Mouse (Mus musculus): ENCODE results near the gene A4gnt. TPM values are rescaled to one million over a fixed set of nuclear protein-coding genes. Genes with fewer than 3 reads are reported as not detected.

Gene A4gnt
- polyA plus RNA-seq, 1 experiment from 2014 or later: not detected

DNA sequence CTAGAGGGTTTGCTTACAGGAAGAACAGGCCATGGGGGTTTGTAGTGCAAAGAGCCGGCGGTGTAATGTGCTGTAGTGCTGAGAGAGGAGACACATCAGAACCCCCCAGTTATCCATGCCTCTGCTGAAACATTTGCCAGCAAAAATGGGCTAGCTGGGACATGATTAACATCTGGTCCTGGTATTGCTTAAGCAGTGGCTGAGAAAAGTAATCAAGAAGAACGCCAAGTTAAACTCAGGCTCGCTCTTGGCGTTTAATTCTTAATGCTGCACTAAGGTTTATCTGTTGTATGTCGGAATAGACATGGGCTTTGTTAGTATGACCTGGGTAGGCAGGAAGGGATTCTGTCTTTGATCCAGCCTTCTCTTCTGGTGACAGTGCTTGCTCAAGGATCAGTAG is 33.8 kb downstream of the A4gnt start:
- H3K9ac ChIP-seq (ENCODE audit: low read length): no peak overlapping the region
- H3K36me3 ChIP-seq (ENCODE audit: control insufficient read depth, insufficient read depth, low read length): peaks cover 33% of the 10 kb centered on the region
- no peak overlapping the region for H3K27ac ChIP-seq (ENCODE audit: low read length)
- 79% methylated on average over 6 of the region's 6 CpGs for WGBS
- H3K4me1 ChIP-seq (replicated peaks; ENCODE audit: control insufficient read depth, insufficient read depth, low read length): no peaks in the 10 kb centered on the region
- ATAC-seq (ENCODE audit: low read depth): peak; percentile 20; the same call in 1 of the 2 replicates
- H3K27me3 ChIP-seq (ENCODE audit: control insufficient read depth, insufficient read depth, low read depth, low read length): no peaks in the 10 kb centered on the region
- no peaks in the 10 kb centered on the region for H3K9me3 ChIP-seq (ENCODE audit: control insufficient read depth, low read length)
- H3K4me2 ChIP-seq (ENCODE audit: low read depth, low read length): no peak overlapping the region
- H3K4me3 ChIP-seq (ENCODE audit: low read length): no peak overlapping the region

DNA sequence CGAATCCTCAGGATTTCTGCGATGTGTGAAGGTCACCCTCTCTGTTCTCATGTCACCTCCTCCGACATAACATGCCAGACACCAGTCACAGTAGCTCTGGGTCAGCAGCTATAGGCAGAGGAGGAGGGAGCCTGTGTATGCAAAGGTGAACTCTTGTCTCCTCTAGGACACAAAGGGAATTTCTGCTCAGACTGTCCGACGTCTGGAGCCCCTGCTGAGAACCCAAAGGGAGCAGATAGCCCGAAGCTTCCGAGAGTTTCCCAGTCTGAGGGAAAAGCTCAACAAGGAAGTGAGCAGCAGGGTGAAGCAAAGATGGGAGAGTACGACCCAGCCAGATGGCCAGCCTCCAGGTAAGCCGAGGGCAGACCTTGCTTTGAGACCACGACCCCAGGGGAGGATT is 48.5 kb downstream of the A4gnt start:
- 74% methylated on average over 10 of the region's 10 CpGs for WGBS
- no peak for ATAC-seq (ENCODE audit: low read depth)

DNA sequence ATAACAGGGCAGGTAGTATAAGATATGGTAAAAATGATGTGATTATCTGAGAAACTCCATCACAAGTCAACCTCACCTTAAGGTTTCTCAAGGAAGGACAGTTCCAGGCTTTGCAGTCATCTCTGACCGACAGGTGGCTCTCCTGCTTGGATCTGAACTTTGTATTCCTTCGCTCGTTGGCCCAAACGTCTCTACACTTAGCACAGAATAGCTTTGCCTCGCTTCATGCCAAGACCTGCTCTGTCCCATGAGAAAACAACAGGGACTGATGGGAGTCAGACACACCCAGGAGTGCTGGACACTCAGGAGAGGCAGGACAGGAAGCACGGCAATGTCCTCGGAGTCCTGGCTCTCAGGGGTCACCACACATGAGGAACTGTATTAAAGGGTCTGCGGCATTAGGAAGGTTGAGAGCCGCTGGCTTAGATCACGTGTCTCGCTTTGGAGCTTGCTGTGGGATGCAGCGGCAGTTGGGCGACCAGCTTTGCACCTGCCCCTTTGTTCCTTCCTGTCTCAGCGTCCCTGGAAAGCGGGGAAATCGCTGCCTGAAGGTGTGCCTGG is 49.4 kb downstream of the A4gnt start:
- H3K9me3 ChIP-seq (ENCODE audit: control insufficient read depth, low read length): no peaks in the 10 kb centered on the region
- H3K27me3 ChIP-seq (ENCODE audit: control insufficient read depth, insufficient read depth, low read depth, low read length): no peaks in the 10 kb centered on the region
- H3K36me3 ChIP-seq (ENCODE audit: control insufficient read depth, insufficient read depth, low read length): peaks cover 27% of the 10 kb centered on the region
- H3K4me1 ChIP-seq (replicated peaks; ENCODE audit: control insufficient read depth, insufficient read depth, low read length): no peaks in the 10 kb centered on the region
- no peak overlapping the region for H3K9ac ChIP-seq (ENCODE audit: low read length)
- no peak overlapping the region for H3K4me3 ChIP-seq (ENCODE audit: low read length)
- no peak overlapping the region for H3K27ac ChIP-seq (ENCODE audit: low read length)
- WGBS: 64% methylated on average over 16 of the region's 16 CpGs
- 0 out of 2 replicates have a peak, but pooled peaks have one; percentile 13 for ATAC-seq (ENCODE audit: low read depth)
- no peak overlapping the region for H3K4me2 ChIP-seq (ENCODE audit: low read depth, low read length)

More for the DNA sequence above, 48.5 kb downstream of the A4gnt start:
- Histone ChIP-seq H3K9ac (ENCODE audit: low read length) (no peak overlapping the region), H3K4me1 (replicated peaks; ENCODE audit: control insufficient read depth, insufficient read depth, low read length) (no peaks in the 10 kb centered on the region), H3K9me3 (ENCODE audit: control insufficient read depth, low read length) (no peaks in the 10 kb centered on the region), H3K27ac (ENCODE audit: low read length) (no peak overlapping the region), H3K36me3 (ENCODE audit: control insufficient read depth, insufficient read depth, low read length) (peaks cover 23% of the 10 kb centered on the region), H3K27me3 (ENCODE audit: control insufficient read depth, insufficient read depth, low read depth, low read length) (no peaks in the 10 kb centered on the region), H3K4me3 (ENCODE audit: low read length) (no peak overlapping the region), H3K4me2 (ENCODE audit: low read depth, low read length) (no peak overlapping the region)

DNA sequence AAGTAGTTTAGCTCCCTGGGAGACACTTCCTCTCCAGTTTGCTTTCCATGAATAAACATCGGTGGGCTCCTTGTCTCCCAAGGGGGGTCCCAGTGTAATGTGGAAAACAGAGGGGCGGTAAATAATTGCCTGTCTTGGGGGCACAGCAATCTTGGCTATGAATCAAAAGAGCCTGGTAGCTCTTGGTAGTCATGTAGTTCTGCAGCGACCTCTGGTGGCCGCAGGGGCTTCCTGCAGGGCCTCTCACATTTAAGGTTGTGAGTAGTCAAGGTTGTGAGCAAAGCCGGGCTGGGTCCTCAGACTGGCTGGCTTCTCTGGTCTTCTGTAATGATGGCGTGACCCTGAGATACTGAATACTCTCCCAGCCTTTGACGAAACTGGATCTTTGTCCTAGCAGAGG is 50.1 kb downstream of the A4gnt start:
- Histone ChIP-seq H3K4me1 (replicated peaks; ENCODE audit: control insufficient read depth, insufficient read depth, low read length) (no peaks in the 10 kb centered on the region), H3K27me3 (ENCODE audit: control insufficient read depth, insufficient read depth, low read depth, low read length) (no peaks in the 10 kb centered on the region), H3K36me3 (ENCODE audit: control insufficient read depth, insufficient read depth, low read length) (peaks cover 27% of the 10 kb centered on the region), H3K9me3 (ENCODE audit: control insufficient read depth, low read length) (no peaks in the 10 kb centered on the region), H3K4me3 (ENCODE audit: low read length) (no peak overlapping the region), H3K9ac (ENCODE audit: low read length) (no peak overlapping the region), H3K27ac (ENCODE audit: low read length) (no peak overlapping the region), H3K4me2 (ENCODE audit: low read depth, low read length) (no peak overlapping the region)
- WGBS: 17% methylated on average over 7 of the region's 7 CpGs
- 0 out of 2 replicates have a peak, but pooled peaks have one; percentile 44 for ATAC-seq (ENCODE audit: low read depth)

DNA sequence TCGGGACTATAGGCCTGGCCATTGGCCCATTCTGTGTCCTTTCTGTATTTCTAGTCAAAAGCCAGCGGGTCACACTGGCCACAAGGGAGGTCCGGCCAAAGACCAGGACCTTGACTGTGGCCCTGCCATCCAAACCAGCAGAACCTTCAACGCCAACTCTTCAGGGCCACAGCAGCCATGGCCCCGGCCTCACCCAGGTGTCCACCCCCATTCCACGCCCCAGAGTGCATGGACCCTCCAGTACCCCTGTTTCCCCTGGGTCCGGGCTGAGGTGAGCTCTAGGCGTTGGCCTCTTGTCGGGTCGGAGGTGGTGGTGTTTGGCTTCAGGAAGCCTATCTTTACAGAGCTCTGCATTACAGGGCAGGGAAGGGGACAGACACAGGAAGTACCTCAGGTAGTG is 50.6 kb downstream of the A4gnt start:
- no peaks in the 10 kb centered on the region for H3K9me3 ChIP-seq (ENCODE audit: control insufficient read depth, low read length)
- H3K4me1 ChIP-seq (replicated peaks; ENCODE audit: control insufficient read depth, insufficient read depth, low read length): no peaks in the 10 kb centered on the region
- 90% methylated on average over 10 of the region's 10 CpGs for WGBS
- no peak overlapping the region for H3K4me2 ChIP-seq (ENCODE audit: low read depth, low read length)
- H3K4me3 ChIP-seq (ENCODE audit: low read length): no peak overlapping the region
- peaks cover 30% of the 10 kb centered on the region for H3K36me3 ChIP-seq (ENCODE audit: control insufficient read depth, insufficient read depth, low read length)
- no peak overlapping the region for H3K9ac ChIP-seq (ENCODE audit: low read length)
- H3K27me3 ChIP-seq (ENCODE audit: control insufficient read depth, insufficient read depth, low read depth, low read length): no peaks in the 10 kb centered on the region
- H3K27ac ChIP-seq (ENCODE audit: low read length): no peak overlapping the region
- no peak for ATAC-seq (ENCODE audit: low read depth)

DNA sequence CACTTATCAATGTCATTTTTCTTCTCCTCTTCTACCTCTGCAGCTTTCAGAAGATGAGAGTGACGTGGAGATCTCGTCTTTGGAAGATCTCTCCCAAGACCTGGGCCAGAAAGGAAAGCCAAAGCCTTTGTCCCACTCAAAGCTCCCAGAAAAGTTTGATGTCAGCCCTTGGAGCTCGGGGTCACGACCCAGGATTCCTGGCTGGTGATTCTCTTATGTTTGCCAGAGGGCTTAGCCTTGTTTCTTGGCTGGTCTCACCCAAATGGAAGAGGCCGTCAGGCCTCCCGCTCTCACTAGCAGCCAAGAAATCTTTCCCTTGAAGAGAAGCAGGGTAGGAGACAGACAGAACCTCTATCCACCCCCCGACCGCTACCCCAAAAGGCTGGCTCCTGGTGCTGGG is 55.3 kb downstream of the A4gnt start:
- no peaks in the 10 kb centered on the region for H3K27me3 ChIP-seq (ENCODE audit: control insufficient read depth, insufficient read depth, low read depth, low read length)
- H3K9me3 ChIP-seq (ENCODE audit: control insufficient read depth, low read length): no peaks in the 10 kb centered on the region
- H3K36me3 ChIP-seq (ENCODE audit: control insufficient read depth, insufficient read depth, low read length): peaks cover 44% of the 10 kb centered on the region
- H3K27ac ChIP-seq (ENCODE audit: low read length): no peak overlapping the region
- no peak for ATAC-seq (ENCODE audit: low read depth)
- H3K4me3 ChIP-seq (ENCODE audit: low read length): no peak overlapping the region
- H3K4me1 ChIP-seq (replicated peaks; ENCODE audit: control insufficient read depth, insufficient read depth, low read length): no peaks in the 10 kb centered on the region
- no peak overlapping the region for H3K4me2 ChIP-seq (ENCODE audit: low read depth, low read length)
- H3K9ac ChIP-seq (ENCODE audit: low read length): no peak overlapping the region
- 58% methylated on average over 8 of the region's 8 CpGs for WGBS

DNA sequence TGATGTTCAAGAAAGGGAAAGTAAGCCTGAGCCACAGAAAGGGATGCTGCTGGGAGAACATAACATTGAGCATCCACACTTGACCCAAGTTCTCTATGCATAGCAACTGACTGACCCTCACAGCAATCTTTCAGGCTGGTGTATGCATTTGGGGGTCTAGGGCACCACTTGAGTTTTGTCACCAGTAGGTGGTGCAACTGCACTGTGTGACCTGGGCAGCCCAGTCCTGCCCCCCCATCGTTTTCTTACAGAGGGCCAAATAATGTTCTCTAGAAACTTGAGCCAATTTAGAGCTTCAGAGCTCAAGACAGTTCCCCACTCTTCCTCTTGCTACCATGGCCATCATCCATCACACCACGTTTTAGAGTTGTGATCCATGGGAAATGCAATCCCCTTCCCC is 59.3 kb downstream of the A4gnt start:
- no peak overlapping the region for H3K27ac ChIP-seq (ENCODE audit: low read length)
- no peaks in the 10 kb centered on the region for H3K4me1 ChIP-seq (replicated peaks; ENCODE audit: control insufficient read depth, insufficient read depth, low read length)
- peaks cover 26% of the 10 kb centered on the region for H3K36me3 ChIP-seq (ENCODE audit: control insufficient read depth, insufficient read depth, low read length)
- H3K27me3 ChIP-seq (ENCODE audit: control insufficient read depth, insufficient read depth, low read depth, low read length): no peaks in the 10 kb centered on the region
- 25% methylated on average over 2 of the region's 2 CpGs for WGBS
- no peak overlapping the region for H3K4me3 ChIP-seq (ENCODE audit: low read length)
- peak; percentile 21; the same call in 1 of the 2 replicates for ATAC-seq (ENCODE audit: low read depth)
- H3K9ac ChIP-seq (ENCODE audit: low read length): no peak overlapping the region
- no peak overlapping the region for H3K4me2 ChIP-seq (ENCODE audit: low read depth, low read length)
- H3K9me3 ChIP-seq (ENCODE audit: control insufficient read depth, low read length): no peaks in the 10 kb centered on the region

Other genes starting within 250 kb of the A4gnt start
- 12.3 and 15.2 TPM in 2 replicates for gene Mras, start 175.1 kb upstream of the A4gnt start, polyA plus RNA-seq (2015; fragmentation: Nextera tagmentation; extraction: Ambion mirVana)
- 6.2 and 11.3 TPM in 2 replicates for gene Nme9, start 161.0 kb upstream of the A4gnt start, polyA plus RNA-seq (2015; fragmentation: Nextera tagmentation; extraction: Ambion mirVana)
- 22.0 and 23.4 TPM in 2 replicates for gene Armc8, start 43.6 kb upstream of the A4gnt start, polyA plus RNA-seq (2015; fragmentation: Nextera tagmentation; extraction: Ambion mirVana)
- 31.2 and 31.6 TPM in 2 replicates for gene Dbr1, start 36.7 kb upstream of the A4gnt start, polyA plus RNA-seq (2015; fragmentation: Nextera tagmentation; extraction: Ambion mirVana)
- gene Dzip1l, start 17.0 kb downstream of the A4gnt start, polyA plus RNA-seq (2015; fragmentation: Nextera tagmentation; extraction: Ambion mirVana): 30.4 and 36.5 TPM in 2 replicates
- gene Cldn18, start 104.8 kb downstream of the A4gnt start, polyA plus RNA-seq (2015; fragmentation: Nextera tagmentation; extraction: Ambion mirVana): 431 and 463 TPM in 2 replicates